ENCODE assay signal across 14 mouse cellular contexts in the genomic region with DNA sequence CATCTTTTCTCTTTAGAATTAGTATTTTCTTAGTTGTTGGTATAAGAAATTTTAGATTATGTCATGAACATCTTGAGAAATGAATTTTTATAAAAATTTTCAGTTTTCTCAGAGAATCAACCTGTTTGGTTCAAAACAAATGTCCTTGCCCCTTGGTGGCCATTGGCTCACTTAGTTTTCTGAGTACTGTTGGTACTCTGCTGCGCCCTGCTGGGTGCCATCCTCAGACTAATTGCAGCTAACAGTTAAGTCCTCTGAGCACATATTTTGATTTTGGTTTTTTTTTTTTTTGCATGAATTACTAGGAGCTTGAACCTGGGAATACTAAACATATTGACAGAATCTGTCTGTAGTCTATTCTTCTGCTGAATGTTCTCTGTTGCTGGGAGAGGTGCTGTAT. TPM values are rescaled to one million over a fixed set of nuclear protein-coding genes. Genes with fewer than 3 reads are reported as not detected.
DNase-seq lines count a peak whose midpoint lies in the region; ATAC-seq and TF ChIP-seq lines count a peak whose summit lies in the region.
"Had no signal": no experiment of that assay in that cellular context is flagged by ENCODE, and none has a peak within 500 bp of the region (broad histone marks: within the 10 kb centered on the region; RNA-seq: fewer than 3 reads in every experiment).

No protein-coding gene starts in this region.

- H3K27me3 ChIP-seq in intestine, postnatal 0 days (replicated peaks; ENCODE audit: control insufficient read depth, insufficient read depth, low read length), result no peaks in the 10 kb centered on the region
- no peaks in the 10 kb centered on the region for H3K27me3 ChIP-seq in intestine, embryonic 15.5 days (replicated peaks)
- H3K27me3 ChIP-seq: forebrain, embryonic 12.5 days had no signal

- no peaks in the 10 kb centered on the region for H3K4me1 ChIP-seq in intestine, postnatal 0 days (replicated peaks; ENCODE audit: control insufficient read depth, insufficient read depth, low read length)
- peaks cover 5% of the 10 kb centered on the region; the same call in 1 of the 2 replicates for H3K4me1 ChIP-seq in intestine, embryonic 15.5 days (replicated peaks)
- H3K4me1 ChIP-seq: forebrain, embryonic 12.5 days had no signal

- no peak overlapping the region for H3K27ac ChIP-seq in intestine, postnatal 0 days (ENCODE audit: low read depth, low read length)
- no peak overlapping the region for H3K27ac ChIP-seq in intestine, embryonic 15.5 days
- H3K27ac ChIP-seq: forebrain, embryonic 12.5 days; macrophage had no signal

- no peak overlapping the region for H3K4me2 ChIP-seq in intestine, postnatal 0 days (replicated peaks; ENCODE audit: low read depth)
- no peak overlapping the region for H3K4me2 ChIP-seq in intestine, embryonic 15.5 days (replicated peaks)
- H3K4me2 ChIP-seq: forebrain, embryonic 12.5 days had no signal

- H3K9ac ChIP-seq in intestine, postnatal 0 days (ENCODE audit: low read depth, low read length), result no peak overlapping the region
- no peak overlapping the region for H3K9ac ChIP-seq in intestine, embryonic 15.5 days
- H3K9ac ChIP-seq: forebrain, embryonic 12.5 days had no signal

- no peak overlapping the region for H3K4me3 ChIP-seq in intestine, postnatal 0 days (ENCODE audit: low read depth, low read length)
- H3K4me3 ChIP-seq in intestine, embryonic 15.5 days (replicated peaks), result no peak overlapping the region
- H3K4me3 ChIP-seq: forebrain, embryonic 12.5 days had no signal

- peaks cover 9% of the 10 kb centered on the region; the same call in 1 of the 2 replicates for H3K36me3 ChIP-seq in intestine, postnatal 0 days (ENCODE audit: control insufficient read depth, insufficient read depth)
- H3K36me3 ChIP-seq in intestine, embryonic 15.5 days, result no peaks in the 10 kb centered on the region

- H3K9me3 ChIP-seq in intestine, postnatal 0 days (ENCODE audit: control insufficient read depth), result no peaks in the 10 kb centered on the region
- no peaks in the 10 kb centered on the region for H3K9me3 ChIP-seq in intestine, embryonic 15.5 days
- H3K9me3 ChIP-seq: forebrain, embryonic 12.5 days had no signal

- TF ChIP-seq CTCF in intestine, postnatal 0 days (IDR thresholded peaks at IDR 0.05; ENCODE audit: low read depth), result peak; percentile 36

- DNase-seq in ovary, postnatal 36 days (ENCODE audit: low spot score), result peak; percentile 12
- DNase-seq in ovary, adult 18-20 months (ENCODE audit: low spot score), result no peak
- peak; percentile 15 for DNase-seq in T-cell, adult 2 months (ENCODE audit: low spot score)
- DNase-seq in naive thymus-derived CD4-positive, alpha-beta T cell, adult 2 months (ENCODE audit: low read depth), result peak; percentile 41
- DNase-seq in frontal cortex, postnatal 25 days (ENCODE audit: low spot score in 2 of 2), result no peak
- DNase-seq in cerebellum, adult 9-11 months, result no peak
- DNase-seq: embryo, embryonic 11 days; gastrocnemius, postnatal 36 days; heart, postnatal 36 days; right cerebral cortex, adult 18-20 months had no signal

- ATAC-seq in intestine, postnatal 0 days, result no peak
- ATAC-seq in intestine, embryonic 15.5 days, result no peak

- 91% methylated on average over 1 of the region's 1 CpGs for WGBS in intestine, postnatal 0 days
- 93% methylated on average over 1 of the region's 1 CpGs for WGBS in intestine, embryonic 15.5 days

RNA-seq across cellular contexts. Expression of gene Bbip1, which starts 38.9 kb away (rescaled TPM):
- 71.7 and 75.7 TPM in 2 replicates for polyA plus RNA-seq in intestine, postnatal 0 days (2015; fragmentation: Nextera tagmentation; extraction: Ambion mirVana)
- 73.3 and 79.2 TPM in 2 replicates for polyA plus RNA-seq in intestine, embryonic 15.5 days (2015; fragmentation: Nextera tagmentation; extraction: Ambion mirVana)

RNA-seq across cellular contexts. Expression of gene Shoc2, which starts 39.2 kb away (rescaled TPM):
- polyA plus RNA-seq in intestine, postnatal 0 days (2015; fragmentation: Nextera tagmentation; extraction: Ambion mirVana), result 26.1 and 33.3 TPM in 2 replicates
- 37.5 and 42.9 TPM in 2 replicates for polyA plus RNA-seq in intestine, embryonic 15.5 days (2015; fragmentation: Nextera tagmentation; extraction: Ambion mirVana)

Comparison
In these comparisons a context has a peak if more than half of its experiments do, and no peak if none do; other contexts are left out.
1. DNase-seq: peak in ovary, postnatal 36 days (single experiment), T-cell, adult 2 months (single experiment) and naive thymus-derived CD4-positive, alpha-beta T cell, adult 2 months (single experiment); none in ovary, adult 18-20 months (single experiment), frontal cortex, postnatal 25 days (0 of 2) and cerebellum, adult 9-11 months (single experiment).